Mouse (Mus musculus) cerebellum, adult 11 months (tissue): ENCODE data around the gene Add3.
"Not testable (repeated sequence)": the region's sequence is repeated elsewhere in the genome, so short reads cannot be mapped to it uniquely, and the experiment has no call there.

Experiments used
- DNase-seq: peaks from one replicate; pipeline ENCODE4 v3.0.0; 2022

Add3 gene

DNA sequence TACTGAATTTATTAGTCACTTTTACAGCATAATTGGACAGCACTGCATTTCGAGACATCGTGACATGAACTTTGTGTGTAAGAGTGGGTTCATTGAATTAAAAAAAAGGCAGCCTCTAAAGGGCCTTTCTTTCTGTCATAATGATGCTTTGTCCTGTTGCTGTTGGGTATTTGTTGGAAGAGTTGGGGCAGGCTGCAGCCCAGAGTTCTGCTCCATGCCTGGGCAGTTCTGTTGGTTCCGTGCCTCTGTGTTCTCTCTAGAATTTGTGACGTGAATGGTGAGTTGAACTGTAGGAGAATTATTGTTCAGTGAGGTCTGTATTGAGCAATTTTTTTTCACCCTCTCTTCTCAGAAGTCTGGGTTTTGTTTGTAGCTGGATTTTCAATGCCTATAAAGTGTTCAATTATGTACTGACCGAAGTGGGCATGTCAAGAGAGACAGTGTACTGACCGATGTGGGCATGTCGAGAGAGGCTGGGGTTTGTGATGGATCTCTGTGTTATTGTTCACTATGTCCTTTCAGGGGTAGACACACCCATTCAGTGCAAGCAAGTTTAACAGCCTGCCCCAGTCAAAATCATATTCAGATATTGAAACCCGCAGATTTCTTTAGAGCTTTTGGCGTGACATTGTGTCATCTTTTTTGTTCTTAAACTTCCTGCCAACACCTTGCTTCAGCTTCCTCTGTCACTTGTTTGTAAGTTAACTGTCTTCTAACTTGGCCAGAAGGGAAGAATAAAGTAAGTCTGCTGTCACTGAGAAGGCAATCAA is 54.7 kb downstream of the Add3 start:
- DNase-seq = no peak

GRCm38 (mm10) chr19:53196961-53197360 is 56.7 kb downstream of the Add3 start:
- DNase-seq = no peak

DNA sequence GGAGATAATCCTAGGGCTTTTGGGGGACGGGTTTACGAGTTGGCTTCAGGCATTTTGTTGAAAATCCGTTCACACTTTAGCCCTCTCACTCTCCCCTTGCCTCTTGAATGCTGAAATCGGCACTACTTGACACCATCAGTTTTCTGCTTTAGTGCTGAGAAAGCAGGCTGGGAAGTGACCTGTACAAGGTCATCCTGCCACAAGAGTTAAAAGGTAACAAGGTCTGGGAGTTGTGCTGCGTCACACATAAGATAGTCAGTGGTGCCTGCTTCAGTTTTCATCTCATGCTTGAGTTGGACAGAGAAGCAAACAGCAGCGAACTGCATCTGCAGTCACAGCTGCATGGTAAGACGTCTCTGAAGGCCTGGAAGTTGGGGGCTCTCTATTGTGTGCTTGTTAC is 57.5 kb downstream of the Add3 start:
- DNase-seq = no peak

GRCm38 (mm10) chr19:53198706-53199572 is 58.7 kb downstream of the Add3 start:
- no peak for DNase-seq

DNA sequence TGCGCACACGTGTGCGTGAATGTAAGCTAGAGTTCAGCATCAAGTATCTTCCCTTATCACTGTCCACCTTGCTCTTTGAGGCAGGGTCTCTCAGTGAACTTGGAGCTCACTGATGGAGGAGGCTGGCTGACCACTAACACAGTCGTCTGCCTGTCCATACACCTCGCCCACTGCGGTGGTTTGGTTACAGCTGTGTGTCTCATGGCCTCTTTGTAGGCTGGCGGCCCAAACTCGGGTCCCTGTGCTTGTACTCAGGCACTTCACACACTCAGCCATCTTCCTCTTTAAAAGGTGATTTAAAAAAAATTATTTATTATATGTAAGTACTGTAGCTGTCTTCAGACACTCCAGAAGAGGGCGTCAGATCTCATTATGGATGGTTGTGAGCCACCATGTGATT is 59.5 kb downstream of the Add3 start:
- no peak for DNase-seq

DNA sequence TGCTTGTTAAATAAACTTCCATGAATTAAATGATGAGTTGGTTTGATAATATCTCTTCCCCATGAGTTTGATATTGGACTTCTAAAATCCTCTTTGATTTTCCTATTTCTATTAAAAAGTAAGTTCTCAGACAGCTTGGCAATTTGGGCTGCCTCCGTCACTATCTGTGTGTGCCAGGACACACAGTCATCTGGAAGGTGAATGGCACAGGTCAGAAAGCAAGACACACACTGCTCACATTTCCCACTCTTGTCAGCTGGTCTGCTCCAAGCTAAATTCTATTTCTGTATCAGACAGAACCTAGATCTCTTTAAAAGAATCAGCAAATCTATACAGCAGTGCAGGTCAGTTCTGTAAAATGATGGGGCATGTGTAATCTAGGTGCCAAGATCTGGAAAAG is 61.9 kb downstream of the Add3 start:
- DNase-seq = no peak

- DNase-seq = no peak
These were observed 66.7 kb downstream of the Add3 start for GRCm38 (mm10) chr19:53206986-53207385.

- no peak for DNase-seq
These were observed 68.6 kb downstream of the Add3 start for GRCm38 (mm10) chr19:53208830-53209229.

- DNase-seq = no peak
These were observed 70.0 kb downstream of the Add3 start for GRCm38 (mm10) chr19:53210251-53210650.

DNA sequence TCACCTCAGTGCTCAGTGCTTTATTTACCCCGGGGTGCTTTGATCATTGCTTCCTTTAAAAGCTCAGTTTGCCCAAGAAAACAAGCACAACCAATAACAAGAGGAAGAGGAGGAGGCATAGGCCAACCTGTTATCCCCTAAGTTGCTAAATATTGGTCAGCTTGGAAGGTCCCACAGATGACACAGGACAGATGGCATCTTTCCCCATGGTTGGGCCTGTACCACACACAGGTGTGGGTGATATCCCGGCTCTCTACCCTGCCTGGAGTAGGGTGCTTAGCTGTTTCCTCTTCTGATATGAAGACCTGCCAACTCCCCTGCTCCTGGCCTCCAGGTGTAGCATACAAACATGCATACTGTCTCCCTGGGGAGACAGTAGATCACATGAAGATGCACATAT is 75.1 kb downstream of the Add3 start:
- no peak for DNase-seq

- no peak for DNase-seq
These were observed 76.7 kb downstream of the Add3 start for GRCm38 (mm10) chr19:53216761-53217538.

- DNase-seq = no peak
These were observed 77.6 kb downstream of the Add3 start for GRCm38 (mm10) chr19:53217837-53218236.

DNA sequence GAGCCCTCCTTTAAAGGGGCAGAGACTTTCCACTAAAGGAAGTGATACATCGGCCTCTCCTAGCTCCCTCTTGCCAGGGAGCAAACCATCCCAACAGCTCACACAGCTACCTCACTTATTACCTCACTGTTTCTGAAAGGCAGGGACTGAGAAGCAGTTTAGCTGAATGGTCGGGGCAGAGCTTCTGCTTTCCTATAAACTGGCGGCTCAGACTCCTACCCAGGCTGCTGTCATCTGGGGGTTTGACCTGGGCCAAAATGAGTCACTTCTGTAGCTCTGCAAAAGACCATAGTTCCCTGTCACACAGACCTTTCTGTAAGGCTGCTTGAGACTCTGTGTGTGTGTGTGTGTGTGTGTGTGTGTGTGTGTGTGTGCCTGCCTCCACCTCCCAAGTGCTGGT is 79.1 kb downstream of the Add3 start:
- no peak for DNase-seq

DNA sequence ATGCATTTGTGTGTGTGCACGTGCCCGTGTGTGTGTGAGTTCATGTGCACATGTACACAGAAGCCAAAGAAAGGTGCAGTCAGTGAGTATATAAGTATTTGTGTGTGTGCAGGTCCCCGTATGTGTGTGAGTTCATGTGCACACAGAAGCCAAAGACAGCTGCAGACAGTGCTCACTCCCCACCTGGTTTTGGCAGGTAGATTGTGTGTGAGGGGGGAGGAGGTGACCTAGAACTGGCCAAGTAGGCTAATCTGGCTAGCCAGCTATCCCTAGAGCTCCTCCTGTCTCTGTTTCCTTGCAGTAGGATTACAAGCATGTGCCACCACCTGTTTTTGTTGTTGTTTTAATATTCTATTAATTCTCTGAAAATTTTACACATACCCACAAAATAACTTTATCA is 80.9 kb downstream of the Add3 start:
- no peak for DNase-seq

- not testable (repeated sequence) for DNase-seq
These were observed 85.2 kb downstream of the Add3 start for GRCm38 (mm10) chr19:53225249-53226070.

GRCm38 (mm10) chr19:53226651-53227050 is 86.4 kb downstream of the Add3 start:
- no peak for DNase-seq

- no peak for DNase-seq
These were observed 88.0 kb downstream of the Add3 start for GRCm38 (mm10) chr19:53228064-53228794.

DNA sequence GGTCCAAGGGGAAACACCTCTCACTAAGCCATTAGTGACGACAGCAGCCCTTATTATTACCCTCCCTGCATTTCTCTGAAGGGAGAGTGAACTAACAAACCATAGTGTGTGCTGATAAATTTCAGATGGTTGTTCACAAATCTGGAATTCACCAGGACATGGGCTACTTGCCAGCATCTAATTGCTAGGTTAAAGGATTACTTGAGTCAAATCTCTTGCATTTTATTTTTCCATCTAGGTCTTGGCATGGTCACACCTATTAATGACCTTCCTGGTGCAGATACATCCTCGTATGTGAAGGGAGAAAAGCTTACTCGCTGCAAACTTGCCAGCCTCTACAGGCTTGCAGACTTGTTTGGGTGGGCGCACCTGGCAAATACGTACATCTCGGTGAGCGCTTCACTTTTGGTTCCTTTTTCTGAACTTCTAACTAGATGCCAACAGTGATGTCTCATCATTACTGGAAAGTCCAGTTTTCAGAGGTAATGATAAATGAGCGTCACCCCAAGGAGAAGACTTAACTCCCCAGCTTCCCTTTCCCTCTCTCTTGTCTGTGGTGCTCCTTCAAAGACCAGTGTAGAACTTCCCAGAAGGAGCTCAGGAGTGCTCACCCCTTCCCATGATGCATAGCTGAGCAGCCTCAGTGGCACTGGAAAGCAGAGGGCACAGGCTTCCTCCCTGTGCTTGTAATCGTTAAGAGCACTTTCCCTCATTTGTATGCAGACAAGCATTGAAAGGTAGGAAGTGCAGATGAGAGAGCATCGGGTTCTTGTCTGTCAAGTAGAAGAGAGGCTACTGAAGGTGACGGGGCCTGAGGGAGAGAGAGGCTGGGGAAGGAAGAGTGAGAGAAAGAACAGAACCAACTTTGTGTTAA is 90.9 kb downstream of the Add3 start:
- no peak for DNase-seq

- DNase-seq = no peak
These were observed 93.3 kb downstream of the Add3 start for GRCm38 (mm10) chr19:53233586-53233985.

DNA sequence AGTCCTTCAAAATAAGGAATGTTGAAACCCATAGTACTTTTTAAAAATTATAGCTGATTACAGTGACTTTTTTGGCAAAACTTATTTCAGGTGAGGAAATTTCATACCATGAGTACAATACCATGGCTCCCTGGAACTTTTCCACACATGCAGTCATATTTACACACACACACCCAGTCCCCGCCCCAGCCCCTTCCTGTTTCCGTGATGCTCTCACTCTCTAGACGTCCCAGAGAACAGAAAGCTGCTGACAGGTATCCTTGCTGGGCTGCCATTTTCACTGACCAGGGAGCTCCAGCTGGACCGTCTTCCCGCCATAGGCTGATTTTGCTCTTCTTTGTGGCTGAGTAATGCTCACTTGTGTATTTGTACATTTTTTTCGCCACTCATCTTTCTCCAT is 101.6 kb downstream of the Add3 start:
- DNase-seq = no peak

DNA sequence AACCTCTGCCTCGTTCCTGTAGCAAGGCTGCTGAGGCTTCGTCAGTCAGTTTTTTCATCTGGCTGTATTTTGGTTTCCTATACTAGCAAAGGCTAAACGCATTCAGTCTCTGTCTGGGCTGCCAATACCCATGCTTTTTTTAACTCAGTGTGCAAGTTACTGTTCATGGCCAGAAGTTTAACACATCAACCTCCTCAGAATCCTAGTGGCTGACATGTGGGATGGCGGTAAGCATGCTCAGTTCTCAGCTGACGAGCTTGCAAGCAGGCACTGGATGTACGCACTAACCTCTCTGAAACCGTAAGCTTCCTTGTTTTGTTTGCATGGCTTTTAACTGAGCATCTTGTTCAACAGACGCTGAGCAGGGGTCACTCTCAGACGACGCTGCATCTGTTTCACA is 103.7 kb downstream of the Add3 start:
- DNase-seq = no peak
